Mouse (Mus musculus): ENCODE results near the gene Abca17. TPM values are rescaled to one million over a fixed set of nuclear protein-coding genes. Genes with fewer than 3 reads are reported as not detected.

The Abca17 gene
- total RNA-seq, 2 experiments from 2014 or later, result 0.05 TPM; not detected in 1

DNA sequence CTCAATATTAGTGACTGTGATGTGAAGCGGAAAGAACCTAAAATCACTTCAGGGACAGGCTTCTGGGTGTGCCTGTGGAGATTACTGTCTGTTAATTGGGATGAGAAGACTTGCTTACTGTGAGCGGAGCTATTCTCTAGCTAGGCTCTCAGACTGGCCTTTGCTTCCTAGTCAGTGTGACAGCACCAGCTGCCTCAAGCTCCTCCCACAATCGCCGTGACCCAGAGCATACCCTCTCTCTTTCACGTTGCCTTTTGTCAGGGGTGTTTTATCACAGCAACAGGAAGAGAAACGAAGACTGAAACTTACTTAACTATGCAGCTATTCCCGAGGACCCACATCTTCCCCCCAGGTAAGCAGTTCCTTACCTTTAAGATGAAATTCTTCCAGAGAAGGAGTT is 4.0 kb downstream of the Abca17 start:
- DNase-seq, result no peak

DNA sequence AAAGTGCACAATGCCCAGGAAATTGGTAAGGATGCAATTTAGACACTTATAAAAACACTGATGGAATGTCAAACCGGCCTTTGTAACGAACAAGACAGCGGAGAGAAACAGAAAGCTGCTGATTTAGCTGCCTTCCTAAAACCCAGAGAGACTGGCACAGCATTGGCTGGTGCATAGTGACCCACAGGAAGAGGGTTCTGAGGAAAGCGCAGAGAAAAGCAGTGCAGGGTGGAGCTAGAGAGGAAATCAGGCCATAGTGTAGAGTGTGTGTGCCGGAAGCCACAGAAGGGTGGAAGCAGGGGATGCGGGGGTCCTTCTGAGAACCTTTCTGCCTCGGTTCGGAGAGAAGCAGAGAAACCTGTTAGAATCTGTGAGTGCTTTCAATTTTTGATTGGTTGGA is 6.2 kb downstream of the Abca17 start:
- DNase-seq, result peak in 1 of 2 experiments; percentile 29

DNA sequence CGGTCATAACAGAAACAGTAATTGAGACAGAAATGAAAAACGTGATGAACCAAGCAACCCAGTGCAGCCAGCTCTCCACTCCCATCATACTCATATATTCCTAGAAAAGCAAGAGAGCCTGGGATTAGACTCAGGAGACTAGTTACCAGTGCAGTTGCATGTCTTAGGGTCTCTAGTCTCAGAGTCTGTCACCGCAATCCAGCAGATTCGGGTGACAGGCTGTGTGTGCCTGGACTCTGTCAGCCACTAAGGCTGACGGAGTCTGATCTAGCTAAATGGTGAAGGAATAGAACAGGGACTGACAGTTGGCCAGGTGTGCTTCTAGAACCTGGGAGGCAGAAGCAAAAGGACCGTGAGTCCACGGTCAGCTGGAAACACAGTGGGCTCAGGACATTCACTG is 23.2 kb downstream of the Abca17 start:
- DNase-seq, result no peak

DNA sequence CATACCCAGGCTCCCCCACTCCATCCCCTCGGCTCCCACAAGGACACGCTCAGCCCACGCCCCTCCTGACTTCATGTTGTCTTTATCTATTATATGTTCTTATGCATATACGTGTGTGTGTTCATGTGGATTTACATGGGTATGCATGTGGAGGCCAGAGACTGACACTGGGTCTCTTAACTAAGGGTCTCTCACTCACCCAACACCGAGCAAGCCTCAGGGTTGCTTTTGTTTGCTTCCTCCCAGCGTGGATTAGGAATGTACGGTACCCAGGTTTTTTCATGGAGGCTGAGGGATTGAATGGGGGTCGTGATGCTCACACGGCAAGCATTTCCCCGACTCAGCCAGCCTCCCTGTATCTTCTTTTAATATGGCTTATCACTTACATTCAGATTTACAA is 25.8 kb downstream of the Abca17 start:
- no peak for DNase-seq

DNA sequence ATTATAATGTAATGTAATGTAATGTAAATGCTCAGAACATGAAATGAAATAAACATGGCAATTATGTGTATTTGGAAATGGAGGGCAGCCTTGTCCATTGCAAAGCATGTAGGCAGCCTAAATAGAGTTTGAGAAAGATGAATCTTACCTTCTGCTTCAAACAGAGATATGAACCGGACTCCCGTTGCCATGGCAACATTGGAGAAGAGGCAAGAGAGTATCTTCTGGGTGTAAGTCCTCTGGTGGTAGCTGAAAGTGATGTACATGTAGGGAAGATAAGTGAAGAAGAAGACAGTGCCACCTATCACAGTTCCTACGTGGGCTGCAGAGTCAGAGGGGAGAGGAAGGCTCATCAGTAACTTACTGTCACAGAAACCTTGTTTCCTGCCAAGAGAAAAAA is 30.0 kb downstream of the Abca17 start:
- DNase-seq, result no peak

DNA sequence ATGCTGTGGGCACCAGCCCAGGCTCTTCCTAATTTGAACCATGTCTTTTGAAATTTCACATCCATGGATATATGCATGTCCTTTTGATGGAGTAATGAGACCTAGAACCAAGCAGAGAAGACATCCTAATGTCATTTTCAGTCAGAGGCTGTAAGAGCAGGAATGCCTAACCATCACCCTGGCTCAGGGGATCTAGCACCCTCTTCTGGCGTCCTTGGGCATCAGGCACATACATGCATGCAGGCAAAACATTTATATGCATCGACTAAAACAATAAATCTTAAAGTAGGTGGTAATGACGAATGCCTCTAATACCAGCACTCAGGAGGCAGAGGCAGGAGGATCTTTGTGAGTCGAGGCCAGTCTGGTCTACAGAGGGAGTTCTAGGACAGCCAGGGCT is 43.4 kb downstream of the Abca17 start:
- peak; percentile 28 to 54 for DNase-seq

DNA sequence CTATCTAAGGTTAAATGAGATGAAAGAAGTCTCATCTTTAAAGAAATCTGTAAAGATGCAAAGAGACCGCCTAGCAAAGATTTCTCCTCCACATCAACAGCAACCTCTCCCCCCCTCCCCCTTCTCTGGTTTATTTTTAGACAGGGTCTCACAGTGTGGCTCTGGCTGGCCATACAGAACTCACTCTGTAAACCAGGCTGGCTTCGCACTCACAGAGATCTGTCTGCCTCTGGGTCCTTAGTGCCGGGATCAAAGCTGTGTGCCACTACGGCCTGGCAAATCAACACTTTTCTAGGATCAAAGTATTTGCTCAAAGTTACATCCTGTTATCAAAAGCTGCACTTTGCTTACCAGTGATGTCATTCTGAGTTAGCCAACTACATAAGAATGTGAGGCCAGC is 50.2 kb downstream of the Abca17 start:
- no peak for DNase-seq

DNA sequence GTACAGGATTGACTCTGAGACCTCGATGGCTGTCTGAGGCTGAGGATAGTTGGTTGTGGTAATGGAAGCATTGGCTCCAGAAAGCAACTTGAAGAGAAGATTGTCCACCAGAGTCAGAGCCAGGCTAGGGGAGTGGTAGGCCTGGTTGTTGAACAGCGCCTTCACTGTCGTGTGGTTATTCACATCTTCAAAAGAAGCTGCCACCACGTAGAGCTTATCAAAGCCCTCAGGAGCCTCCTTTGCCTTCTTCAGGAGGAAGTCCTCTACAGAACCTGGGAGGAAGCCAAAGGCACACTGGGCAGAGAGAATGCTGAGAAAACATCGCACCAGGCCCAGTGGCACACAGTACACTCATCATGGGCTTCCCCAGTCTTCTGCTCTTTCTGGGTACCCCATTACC is 61.5 kb downstream of the Abca17 start:
- no peak for DNase-seq

DNA sequence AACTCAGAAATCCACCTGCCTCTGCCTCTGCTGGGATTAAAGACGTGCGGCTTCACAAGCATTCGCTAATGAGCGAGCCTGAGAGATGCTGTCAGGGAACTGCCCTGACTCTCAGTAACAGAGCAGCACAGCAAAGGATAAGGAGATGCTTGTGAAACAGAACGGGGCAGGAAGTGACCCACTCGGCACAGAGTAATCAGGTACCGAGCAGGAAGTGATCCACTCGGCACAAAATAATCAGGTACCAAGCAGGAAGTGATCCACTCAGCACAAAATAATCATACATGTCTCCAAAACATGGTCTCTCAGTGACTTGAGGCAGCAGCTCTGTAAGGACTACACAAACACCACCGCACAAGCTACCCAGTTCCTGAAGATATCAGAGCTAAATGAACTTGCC is 62.4 kb downstream of the Abca17 start:
- DNase-seq, result no peak

DNA sequence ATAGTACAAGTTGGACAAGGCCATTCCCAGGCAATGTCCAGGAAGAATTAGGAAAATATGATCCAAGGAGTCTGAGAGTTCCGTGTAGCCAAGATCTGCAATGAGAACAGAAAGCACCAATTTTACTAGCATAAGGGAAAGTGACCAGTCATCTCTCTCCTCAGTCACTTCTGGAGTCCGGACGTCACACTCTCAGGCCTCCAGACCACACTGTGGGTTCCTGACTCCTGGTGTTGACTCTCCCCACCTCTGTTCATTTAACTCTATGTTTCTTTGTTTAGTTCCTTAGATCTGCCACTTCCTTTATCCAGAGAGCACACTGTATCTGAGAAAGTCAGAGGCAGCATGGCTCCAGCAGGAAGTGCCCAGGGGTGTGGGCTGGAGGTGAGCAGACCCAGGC is 65.2 kb downstream of the Abca17 start:
- DNase-seq, result no peak

DNA sequence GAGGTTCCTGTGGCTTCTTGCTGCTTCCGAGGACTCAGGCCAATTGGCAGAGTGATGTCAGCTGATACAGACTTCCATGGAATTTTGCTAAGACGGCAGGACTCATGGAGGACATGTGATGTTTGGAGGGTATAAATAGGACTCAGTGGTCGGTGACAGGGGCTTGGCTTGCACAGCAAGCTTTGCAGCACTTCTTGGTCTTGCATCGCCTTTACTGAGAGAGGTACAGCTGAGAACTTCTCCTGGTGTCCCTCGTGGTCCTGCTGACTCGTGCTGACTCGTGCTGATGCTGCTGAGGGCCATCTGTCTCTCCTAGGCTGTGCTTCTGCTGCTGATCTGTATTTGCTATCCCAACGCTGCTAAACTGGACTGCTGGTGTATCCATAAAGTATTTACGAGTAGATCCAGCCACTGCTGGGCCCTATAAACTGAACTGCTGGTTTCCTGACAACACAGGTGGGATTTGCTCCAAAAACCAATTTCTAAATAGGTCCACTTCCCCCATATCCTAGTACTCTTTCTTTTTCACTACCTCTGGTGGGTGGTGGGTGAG is 67.5 kb downstream of the Abca17 start:
- DNase-seq, result no peak

DNA sequence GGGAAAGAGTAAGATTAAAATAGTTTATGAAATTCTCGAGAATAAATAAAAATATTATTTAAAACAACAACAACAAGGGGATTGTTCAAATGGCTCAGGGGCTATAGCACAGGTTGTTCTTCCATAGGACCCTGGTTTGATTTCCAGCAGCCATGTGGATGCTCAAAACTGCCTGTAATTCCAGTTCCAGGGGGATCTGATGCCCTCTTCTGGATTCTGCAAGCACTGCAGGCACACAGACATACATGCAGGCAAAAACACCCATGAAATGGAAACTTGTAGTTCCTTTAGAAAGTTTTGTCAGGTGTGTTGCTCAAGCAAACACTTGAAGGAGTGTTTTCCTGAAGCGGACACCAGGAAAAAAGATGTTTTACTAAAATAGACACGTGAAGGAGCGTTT is 68.2 kb downstream of the Abca17 start:
- peak in 1 of 2 experiments; percentile 7 for DNase-seq

DNA sequence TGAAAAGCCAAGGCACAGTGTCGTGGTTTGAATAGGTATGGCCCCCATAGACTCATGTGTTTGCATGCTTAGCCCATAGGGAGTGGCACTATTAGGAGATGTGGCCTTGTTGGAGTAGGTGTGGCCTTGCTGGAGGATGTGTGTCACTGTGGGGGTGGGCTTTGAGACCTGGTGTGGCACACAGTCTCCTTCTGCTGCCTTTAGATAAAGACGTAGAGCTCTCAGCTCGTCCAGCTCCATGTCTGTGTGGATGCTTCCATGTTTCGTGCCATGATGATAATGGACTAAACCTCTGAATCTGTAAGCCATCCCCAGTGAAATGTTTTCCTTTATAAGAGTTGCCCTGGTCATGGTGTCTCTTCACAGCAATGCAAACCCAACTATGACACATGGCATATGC is 71.0 kb downstream of the Abca17 start:
- DNase-seq, result no peak

DNA sequence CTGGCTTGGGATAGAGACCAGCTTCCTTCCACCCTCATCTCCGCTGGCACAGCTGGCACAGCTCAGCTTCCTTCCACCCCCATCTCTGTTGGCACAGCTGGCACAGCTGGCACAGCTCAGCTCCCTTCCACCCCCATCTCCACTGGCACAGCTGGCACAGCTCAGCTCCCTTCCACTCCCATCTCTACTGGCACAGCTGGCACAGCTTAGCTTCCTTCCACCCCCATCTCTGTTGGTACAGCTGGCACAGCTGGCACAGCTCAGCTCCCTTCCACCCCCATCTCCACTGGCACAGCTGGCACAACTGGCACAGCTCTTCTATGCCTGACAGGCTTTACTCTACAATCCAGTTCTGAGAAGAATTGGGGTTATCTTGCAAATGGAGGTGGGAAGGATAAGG is 83.7 kb downstream of the Abca17 start:
- no peak for DNase-seq

DNA sequence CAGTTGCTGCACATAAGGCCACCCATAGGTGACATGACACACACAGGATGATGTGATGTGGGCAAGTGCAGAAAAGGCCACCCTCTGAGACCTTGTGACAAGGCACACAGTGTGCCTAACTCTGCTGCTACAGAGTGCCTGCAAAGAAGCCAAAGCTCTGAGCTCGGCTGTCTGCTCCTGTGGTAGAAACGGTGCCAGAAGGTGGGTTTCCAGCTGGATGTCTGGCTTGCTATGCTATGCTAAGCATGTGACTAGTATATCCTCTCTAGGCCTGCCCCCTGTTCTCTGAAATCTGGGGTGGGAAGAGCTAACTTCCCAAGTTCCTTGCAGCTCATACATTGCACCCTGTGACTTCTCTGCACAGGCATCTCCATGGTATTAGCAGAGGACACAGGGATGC is 86.1 kb downstream of the Abca17 start:
- no peak for DNase-seq

DNA sequence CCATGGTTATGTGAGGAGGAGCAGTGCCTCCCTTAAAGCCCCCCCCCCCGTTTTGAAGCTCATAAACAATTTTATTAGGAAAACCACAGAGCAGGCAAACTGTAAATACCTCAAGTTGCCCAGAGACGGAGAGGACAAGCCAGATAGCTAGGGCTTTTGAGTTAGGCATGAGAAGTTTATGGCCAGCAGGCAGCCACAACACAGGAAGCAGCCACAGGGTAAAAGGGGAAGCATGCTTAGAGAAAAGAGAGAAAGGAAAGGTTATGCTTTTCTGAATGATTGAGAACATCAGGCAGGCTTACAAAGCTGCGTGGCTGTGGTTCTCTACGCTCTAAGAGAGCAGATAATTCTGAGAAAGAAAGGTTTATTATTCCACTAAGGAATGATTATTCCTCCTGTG is 90.4 kb downstream of the Abca17 start:
- DNase-seq, result no peak

DNA sequence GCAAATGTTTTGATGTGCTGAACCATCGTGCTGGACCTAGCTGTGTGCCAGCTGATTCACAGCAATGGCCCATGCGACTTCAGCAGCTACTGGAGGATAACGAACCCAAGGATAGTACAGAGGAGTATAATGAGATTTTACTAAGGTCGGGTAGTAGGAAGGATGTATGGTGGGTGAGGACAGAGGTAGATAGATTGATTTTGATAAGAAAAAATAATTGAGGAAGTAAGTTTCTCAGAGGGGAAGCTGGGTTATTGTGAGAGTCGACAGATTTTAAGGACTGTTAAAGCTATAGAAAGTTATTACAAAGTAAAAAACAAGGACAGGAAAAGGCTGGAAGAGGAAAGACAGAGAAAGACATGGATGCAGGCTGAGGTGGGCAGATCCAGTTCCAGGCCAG is 91.2 kb downstream of the Abca17 start:
- DNase-seq, result no peak

DNA sequence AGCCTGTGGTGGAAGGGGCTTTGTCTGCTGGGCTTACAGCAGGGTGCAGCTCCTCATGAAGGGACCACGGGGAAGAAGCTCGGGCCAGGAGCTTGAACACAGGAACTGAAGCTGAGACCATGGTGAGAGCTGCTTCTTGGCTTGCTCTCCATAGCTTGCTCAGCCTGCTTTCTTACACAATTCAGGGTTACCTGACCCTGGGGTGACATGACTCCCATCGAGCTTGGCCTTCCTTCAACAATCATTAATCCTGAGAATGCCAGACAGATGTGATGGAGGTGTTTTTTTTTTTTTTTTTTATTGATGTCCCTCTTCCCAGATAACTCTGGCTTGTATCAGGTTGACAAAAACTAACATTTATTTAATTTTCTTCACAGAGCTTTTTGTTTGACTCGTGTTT is 91.9 kb downstream of the Abca17 start:
- DNase-seq, result no peak

DNA sequence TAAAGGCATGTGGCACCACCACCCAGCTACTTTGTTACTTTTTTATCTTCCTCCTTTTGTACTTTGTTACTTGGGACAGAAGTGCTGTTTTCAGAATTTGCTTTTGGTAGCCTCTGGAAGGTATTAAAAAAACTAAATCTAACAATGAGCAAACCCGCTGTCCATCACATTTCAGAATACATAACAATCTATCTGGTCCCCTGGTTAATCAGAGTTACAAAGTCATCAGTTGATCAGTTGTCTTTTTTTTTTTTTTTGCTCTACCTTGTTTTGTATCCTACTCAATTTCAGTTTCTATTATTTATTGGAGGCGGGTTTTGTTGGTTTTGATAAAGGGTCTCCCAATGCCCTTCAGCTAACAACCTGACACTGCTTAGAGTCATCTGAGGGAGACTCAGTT is 98.5 kb downstream of the Abca17 start:
- DNase-seq, result no peak

DNA sequence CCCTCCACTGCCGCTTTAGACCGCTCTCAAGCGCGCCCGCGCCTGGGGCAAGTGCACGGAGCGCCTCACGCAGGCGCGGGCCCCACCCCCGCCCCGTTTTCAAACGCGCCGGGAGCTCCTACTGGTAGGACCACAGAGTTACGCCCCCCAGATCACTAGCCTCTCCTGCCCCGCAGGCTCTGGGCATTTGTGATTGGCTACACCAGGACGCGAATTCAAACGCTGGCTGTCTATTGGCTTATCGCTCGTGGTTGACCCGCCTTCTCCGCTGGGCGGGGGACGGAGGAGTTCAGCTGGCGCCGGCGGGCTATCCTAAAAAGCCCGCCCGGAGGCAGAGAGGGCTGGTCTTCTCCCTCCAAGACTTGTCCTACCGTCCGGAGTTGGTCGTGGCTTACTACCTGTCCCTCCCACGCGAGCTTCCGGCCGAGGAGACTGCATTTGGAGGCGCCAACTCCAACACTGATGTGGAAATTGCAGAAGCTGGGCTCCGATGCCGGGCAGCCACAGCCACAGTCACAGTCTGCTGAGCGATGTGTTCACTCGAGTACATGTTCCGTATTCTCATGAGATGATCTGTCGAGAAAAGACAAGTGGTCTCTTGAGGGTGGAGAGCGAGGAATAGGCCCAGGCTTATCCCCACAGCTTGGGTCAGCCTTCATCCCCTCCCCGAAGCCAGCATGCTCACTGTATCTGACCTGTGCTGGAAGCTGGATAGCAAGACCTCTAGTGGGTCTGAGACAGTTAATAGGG is 99.4 kb downstream of the Abca17 start, which contains the start of gene Ccnf:
Ccnf (minus strand) TSS at position 165 of the 750 bp plus-strand sequence.
- DNase-seq, result peak; percentile 97 to 98

DNA sequence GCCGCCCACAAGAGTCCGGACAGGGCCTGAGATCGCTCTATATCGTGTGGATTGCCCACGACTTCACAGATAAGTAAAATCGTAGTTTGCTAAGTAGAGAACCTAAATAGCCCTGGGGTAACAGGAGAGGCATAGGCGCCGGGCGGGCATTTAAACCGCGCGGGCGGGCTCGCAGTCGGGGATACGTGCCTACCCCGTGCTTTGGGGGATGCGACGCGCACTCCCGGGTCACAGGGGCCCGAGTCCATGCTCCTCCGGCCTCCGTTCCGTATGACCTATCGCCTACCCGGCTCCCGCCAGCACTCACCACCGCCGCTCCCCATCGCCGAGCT is 99.9 kb downstream of the Abca17 start:
- no peak for DNase-seq

DNA sequence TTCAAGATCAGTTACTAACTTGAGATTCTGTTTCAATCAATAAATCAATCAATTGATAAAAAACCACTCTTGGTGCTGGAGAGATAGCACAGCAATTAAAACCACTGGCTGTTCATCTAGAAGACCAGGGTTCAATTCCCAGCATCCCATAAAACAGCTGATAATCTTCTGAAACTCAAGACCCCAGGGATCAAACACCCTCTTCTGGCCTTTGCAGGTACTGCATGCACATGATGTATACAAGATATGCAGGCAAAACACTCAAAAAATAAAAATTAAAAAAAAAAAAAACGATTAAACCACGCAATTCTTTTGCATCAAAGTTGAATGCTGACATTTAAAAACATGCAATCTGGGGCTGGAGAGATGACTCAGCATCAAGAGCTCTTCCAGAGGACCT is 102.2 kb downstream of the Abca17 start:
- no peak for DNase-seq

DNA sequence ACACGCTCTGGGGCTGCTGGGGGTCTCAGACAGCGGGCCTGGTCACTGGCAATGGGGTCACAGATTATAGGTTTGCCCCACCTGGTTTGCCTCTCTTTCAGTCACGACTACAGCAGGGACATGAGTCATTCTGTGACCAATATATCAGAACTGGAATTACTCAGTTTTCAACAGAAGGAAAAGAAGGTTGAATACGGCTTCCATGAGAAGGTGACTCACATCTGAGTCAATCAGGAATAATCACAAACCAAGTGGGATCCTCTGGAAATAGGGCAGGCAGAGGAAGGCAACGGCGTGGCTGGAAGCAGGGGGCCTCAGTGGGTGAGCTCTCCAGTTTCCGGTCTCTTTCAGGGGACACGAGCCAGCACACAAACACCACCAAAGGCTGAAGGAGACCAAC is 106.8 kb downstream of the Abca17 start:
- no peak for DNase-seq

DNA sequence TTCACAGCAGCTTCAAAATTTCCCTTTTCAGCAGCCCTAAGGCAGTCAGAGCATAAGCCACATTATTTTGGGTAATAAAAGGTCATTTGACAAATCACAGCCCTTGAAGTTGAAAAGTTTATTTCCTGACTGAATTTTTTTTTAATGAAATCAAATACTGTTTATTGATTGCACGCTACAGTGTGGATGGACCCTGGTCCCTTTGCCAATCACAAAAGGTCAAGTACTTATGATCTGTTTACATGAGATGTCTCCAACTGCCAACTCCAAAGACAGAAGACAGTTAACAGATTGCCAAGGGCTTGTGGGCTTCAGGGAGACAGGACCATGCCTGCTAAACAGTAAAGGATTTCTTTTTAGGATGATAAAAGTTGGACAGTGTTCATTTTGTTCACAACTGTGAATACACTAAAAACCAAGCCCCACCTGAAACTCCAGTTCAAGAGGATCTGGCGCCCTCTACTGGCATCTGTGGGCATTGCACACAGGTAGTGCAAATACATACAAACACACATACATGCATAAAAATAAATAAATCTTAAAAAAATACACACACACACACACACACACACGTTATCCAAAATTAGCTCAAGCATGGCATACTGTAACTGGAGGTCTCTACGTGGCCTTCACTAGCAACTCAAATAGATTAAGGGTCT is 107.4 kb downstream of the Abca17 start:
- peak in 1 of 2 experiments; percentile 28 for DNase-seq
